Mouse (Mus musculus) kidney, embryonic 14.5 days (tissue): ENCODE results near the gene Slc19a1. TPM values are rescaled to one million over a fixed set of nuclear protein-coding genes. Genes with fewer than 3 reads are reported as not detected.

Source experiments
- ATAC-seq: fragments of 200-750 bp; cut with Nextera tagmentation; 2 replicates; pipeline ENCODE4 v1.8.0; 2017; ENCODE audit warnings: moderate number of reproducible peaks, mild to moderate bottlenecking, moderate TSS enrichment, moderate library complexity; ENCODE audit not compliant: low FRiP score, low TSS enrichment
- H3K27ac ChIP-seq: fragments of 300-500 bp; sonication (generic); 2 replicates; pipeline ENCODE4 v1.5.1; 2014; ENCODE audit warnings: low read depth, mild to moderate bottlenecking, low read length, moderate library complexity, mixed read lengths
- H3K27me3 ChIP-seq: fragments of 300-500 bp; sonication (generic); 2 replicates; pipeline ENCODE4 v1.6.1; 2014; ENCODE audit warnings: mild to moderate bottlenecking, low read length; ENCODE audit not compliant: control insufficient read depth, insufficient read depth
- H3K36me3 ChIP-seq: fragments of 300-500 bp; sonication (generic); 2 replicates; pipeline ENCODE4 v1.6.1; 2014; ENCODE audit warnings: low read length, mixed read lengths; ENCODE audit not compliant: control insufficient read depth, insufficient read depth
- H3K4me1 ChIP-seq: fragments of 300-500 bp; sonication (generic); 2 replicates; pipeline ENCODE4 v1.6.1; 2014; ENCODE audit warnings: low read length, mixed read lengths; ENCODE audit not compliant: control insufficient read depth, insufficient read depth
- H3K4me2 ChIP-seq: fragments of 300-500 bp; sonication (generic); replicated peaks from 2 replicates; pipeline ENCODE4 v1.6.1; 2014; ENCODE audit warnings: low read depth, mild to moderate bottlenecking, low read length
- H3K4me3 ChIP-seq: fragments of 300-500 bp; sonication (generic); 2 replicates; pipeline ENCODE4 v1.5.1; 2014; ENCODE audit warnings: mild to moderate bottlenecking, low read length
- H3K9ac ChIP-seq: fragments of 300-500 bp; sonication (generic); 2 replicates; pipeline ENCODE4 v1.6.1; 2014; ENCODE audit warnings: low read depth, mild to moderate bottlenecking, low read length, moderate library complexity
- H3K9me3 ChIP-seq: fragments of 300-500 bp; sonication (generic); 2 replicates; pipeline ENCODE4 v1.6.1; 2016; ENCODE audit warnings: low read length; ENCODE audit not compliant: control insufficient read depth
- WGBS: fragments of 180-500 bp; shearing (Covaris S2); extraction: QIAGEN DNeasy Blood & Tissue Kit; methylation state at CpG from one replicate; pipeline ENCODE4 v1.1.7; 2014; 5-methylcytosine and 5-hydroxymethylcytosine counted together
- polyA plus RNA-seq: library from polyadenylated mRNA; unstranded; fragments of >200 nt; fragmentation: Nextera tagmentation; extraction: Ambion mirVana; gene quantifications from 2 replicates; pipeline ENCODE4 v1.2.1, GENCODE M21; 2014

The Slc19a1 gene
- polyA plus RNA-seq, 1 experiment from 2014 or later, result 40.9 TPM

GRCm38 (mm10) chr10:77011681-77012080, 20.4 kb upstream of the Slc19a1 start:
- 80% methylated on average over 4 of the region's 4 CpGs for WGBS
- peaks cover 12% of the 10 kb centered on the region; the same call in 1 of the 2 replicates for H3K4me1 ChIP-seq
- H3K4me3 ChIP-seq, result no peak overlapping the region
- ATAC-seq, result no peak
- H3K36me3 ChIP-seq, result no peaks in the 10 kb centered on the region
- H3K9me3 ChIP-seq, result no peaks in the 10 kb centered on the region
- no peaks in the 10 kb centered on the region for H3K27me3 ChIP-seq
- H3K9ac ChIP-seq, result no peak overlapping the region
- no peak overlapping the region for H3K4me2 ChIP-seq
- no peak overlapping the region for H3K27ac ChIP-seq

GRCm38 (mm10) chr10:77016080-77016479, 16.0 kb upstream of the Slc19a1 start:
- H3K36me3 ChIP-seq, result no peaks in the 10 kb centered on the region
- no peaks in the 10 kb centered on the region for H3K9me3 ChIP-seq
- no peak for ATAC-seq
- H3K27ac ChIP-seq, result no peak overlapping the region
- H3K4me3 ChIP-seq, result no peak overlapping the region
- no peak overlapping the region for H3K9ac ChIP-seq
- H3K27me3 ChIP-seq, result no peaks in the 10 kb centered on the region
- WGBS, result 71% methylated on average over 7 of the region's 7 CpGs
- no peak overlapping the region for H3K4me2 ChIP-seq
- H3K4me1 ChIP-seq, result no peaks in the 10 kb centered on the region

- Histone ChIP-seq H3K4me2 (no peak overlapping the region), H3K36me3 (no peaks in the 10 kb centered on the region), H3K4me3 (no peak overlapping the region), H3K27me3 (no peaks in the 10 kb centered on the region), H3K9ac (no peak overlapping the region), H3K9me3 (no peaks in the 10 kb centered on the region), H3K27ac (no peak overlapping the region), H3K4me1 (no peaks in the 10 kb centered on the region)
- ATAC-seq, result no peak
- 20% methylated on average over 8 of the region's 8 CpGs for WGBS
These were observed 15.5 kb upstream of the Slc19a1 start for GRCm38 (mm10) chr10:77016499-77016898.

GRCm38 (mm10) chr10:77017061-77017460, 15.0 kb upstream of the Slc19a1 start:
- no peak overlapping the region for H3K4me2 ChIP-seq
- ATAC-seq, result no peak
- H3K9me3 ChIP-seq, result no peaks in the 10 kb centered on the region
- no peaks in the 10 kb centered on the region for H3K36me3 ChIP-seq
- H3K9ac ChIP-seq, result no peak overlapping the region
- H3K4me3 ChIP-seq, result no peak overlapping the region
- no peak overlapping the region for H3K27ac ChIP-seq
- no peaks in the 10 kb centered on the region for H3K27me3 ChIP-seq
- no peaks in the 10 kb centered on the region for H3K4me1 ChIP-seq
- WGBS, result 70% methylated on average over 2 of the region's 2 CpGs

- no peaks in the 10 kb centered on the region for H3K27me3 ChIP-seq
- no peaks in the 10 kb centered on the region for H3K9me3 ChIP-seq
- no peaks in the 10 kb centered on the region for H3K4me1 ChIP-seq
- no peak overlapping the region for H3K4me3 ChIP-seq
- H3K4me2 ChIP-seq, result no peak overlapping the region
- H3K36me3 ChIP-seq, result no peaks in the 10 kb centered on the region
- H3K9ac ChIP-seq, result no peak overlapping the region
- ATAC-seq, result no peak
- 75% methylated on average over 9 of the region's 9 CpGs for WGBS
- no peak overlapping the region for H3K27ac ChIP-seq
These were observed 14.4 kb upstream of the Slc19a1 start for GRCm38 (mm10) chr10:77017662-77018061.

GRCm38 (mm10) chr10:77021399-77022052, 10.5 kb upstream of the Slc19a1 start:
- WGBS, result 21% methylated on average over 17 of the region's 17 CpGs
- H3K9ac ChIP-seq, result no peak overlapping the region; the same call in 1 of the 2 replicates
- no peaks in the 10 kb centered on the region for H3K9me3 ChIP-seq
- H3K4me2 ChIP-seq, result peak overlapping the region; percentile 38
- H3K36me3 ChIP-seq, result no peaks in the 10 kb centered on the region
- H3K4me1 ChIP-seq, result no peaks in the 10 kb centered on the region
- peak; percentile 77 for ATAC-seq
- H3K27me3 ChIP-seq, result no peaks in the 10 kb centered on the region
- H3K4me3 ChIP-seq, result peak overlapping the region; percentile 17; the same call in 1 of the 2 replicates
- no peak overlapping the region for H3K27ac ChIP-seq

GRCm38 (mm10) chr10:77022301-77023130, 9.5 kb upstream of the Slc19a1 start:
- Histone ChIP-seq H3K4me1 (no peaks in the 10 kb centered on the region), H3K9ac (no peak overlapping the region), H3K9me3 (no peaks in the 10 kb centered on the region), H3K4me3 (no peak overlapping the region), H3K36me3 (no peaks in the 10 kb centered on the region), H3K4me2 (no peak overlapping the region), H3K27me3 (no peaks in the 10 kb centered on the region), H3K27ac (no peak overlapping the region)
- 75% methylated on average over 13 of the region's 13 CpGs for WGBS
- ATAC-seq, result no peak

GRCm38 (mm10) chr10:77024231-77024630, 7.8 kb upstream of the Slc19a1 start:
- H3K4me1 ChIP-seq, result no peaks in the 10 kb centered on the region
- H3K36me3 ChIP-seq, result no peaks in the 10 kb centered on the region
- no peak overlapping the region for H3K4me3 ChIP-seq
- H3K9me3 ChIP-seq, result no peaks in the 10 kb centered on the region
- no peaks in the 10 kb centered on the region for H3K27me3 ChIP-seq
- ATAC-seq, result no peak
- no peak overlapping the region for H3K4me2 ChIP-seq
- no peak overlapping the region for H3K9ac ChIP-seq
- no peak overlapping the region for H3K27ac ChIP-seq
- 79% methylated on average over 5 of the region's 5 CpGs for WGBS

- ATAC-seq, result no peak
- no peaks in the 10 kb centered on the region for H3K9me3 ChIP-seq
- WGBS, result 56% methylated on average over 3 of the region's 3 CpGs
- no peak overlapping the region for H3K27ac ChIP-seq
- H3K36me3 ChIP-seq, result no peaks in the 10 kb centered on the region
- H3K4me2 ChIP-seq, result no peak overlapping the region
- H3K9ac ChIP-seq, result no peak overlapping the region
- no peak overlapping the region for H3K4me3 ChIP-seq
- no peaks in the 10 kb centered on the region for H3K4me1 ChIP-seq
- no peaks in the 10 kb centered on the region for H3K27me3 ChIP-seq
These were observed 5.1 kb upstream of the Slc19a1 start for GRCm38 (mm10) chr10:77026944-77027343.
